Mouse (Mus musculus) intestine, embryonic 14.5 days (tissue): Measurements from ENCODE around the gene Tll2. TPM values are rescaled to one million over a fixed set of nuclear protein-coding genes. Genes with fewer than 3 reads are reported as not detected.

ENCODE experiments used
- ATAC-seq: fragments of 200-750 bp; cut with Nextera tagmentation; replicated peaks from 2 replicates; pipeline ENCODE4 v1.8.0; 2017; ENCODE audit warnings: low read depth, moderate number of reproducible peaks, moderate TSS enrichment, moderate library complexity; ENCODE audit not compliant: low FRiP score, low TSS enrichment
- DNase-seq: peaks from one replicate; pipeline ENCODE4 v3.0.0-alpha.2; 2018; ENCODE audit warnings: low spot score
- H3K27ac ChIP-seq: fragments of 300-500 bp; sonication (generic); 2 replicates; pipeline ENCODE4 v1.5.1; 2014; ENCODE audit warnings: low read depth, mild to moderate bottlenecking, control low read depth
- H3K27me3 ChIP-seq: fragments of 300-500 bp; sonication (generic); replicated peaks from 2 replicates; pipeline ENCODE4 v1.6.1; 2014; ENCODE audit warnings: low read length, control low read depth; ENCODE audit not compliant: control insufficient read depth, insufficient read depth
- H3K36me3 ChIP-seq: fragments of 300-500 bp; sonication (generic); 2 replicates; pipeline ENCODE4 v1.6.1; 2014; ENCODE audit warnings: low read length, control low read depth; ENCODE audit not compliant: control insufficient read depth, insufficient read depth
- H3K4me1 ChIP-seq: fragments of 300-500 bp; sonication (generic); replicated peaks from 2 replicates; pipeline ENCODE4 v1.6.1; 2014; ENCODE audit warnings: low read length, control low read depth, mixed read lengths; ENCODE audit not compliant: control insufficient read depth, insufficient read depth
- H3K4me2 ChIP-seq: fragments of 300-500 bp; sonication (generic); 2 replicates; pipeline ENCODE4 v1.6.1; 2014; ENCODE audit warnings: low read length
- H3K4me3 ChIP-seq: fragments of 300-500 bp; sonication (generic); 2 replicates; pipeline ENCODE4 v1.5.1; 2014; ENCODE audit warnings: low read depth, low read length, control low read depth, mixed read lengths
- H3K9ac ChIP-seq: fragments of 300-500 bp; sonication (generic); 2 replicates; pipeline ENCODE4 v1.6.1; 2014; ENCODE audit warnings: mild to moderate bottlenecking, low read length
- H3K9me3 ChIP-seq: fragments of 300-500 bp; sonication (generic); 2 replicates; pipeline ENCODE4 v1.6.1; 2016; ENCODE audit warnings: low read length, control low read depth; ENCODE audit not compliant: control insufficient read depth
- WGBS: fragments of 180-500 bp; shearing (Covaris S2); extraction: QIAGEN DNeasy Blood & Tissue Kit; methylation state at CpG from one replicate; pipeline ENCODE4 v1.1.7; 2014; 5-methylcytosine and 5-hydroxymethylcytosine counted together
- polyA plus RNA-seq: library from polyadenylated mRNA; unstranded; fragments of >200 nt; fragmentation: Nextera tagmentation; extraction: Ambion mirVana; gene quantifications from 2 replicates; pipeline ENCODE4 v1.2.1, GENCODE M21; 2014

Tll2 gene
- polyA plus RNA-seq, 1 experiment from 2014 or later = not detected

- Histone ChIP-seq H3K36me3 (no peaks in the 10 kb centered on the region), H3K4me3 (no peak overlapping the region), H3K9ac (no peak overlapping the region), H3K27me3 (no peaks in the 10 kb centered on the region), H3K4me1 (no peaks in the 10 kb centered on the region), H3K27ac (no peak overlapping the region), H3K9me3 (no peaks in the 10 kb centered on the region), H3K4me2 (no peak overlapping the region)
- WGBS = 50% methylated on average over 6 of the region's 6 CpGs
- DNase-seq = no peak
- ATAC-seq = no peak
Measured at GRCm38 (mm10) chr19:41112609-41113008, 94.0 kb downstream of the Tll2 start.

GRCm38 (mm10) chr19:41109991-41110390 is 96.6 kb downstream of the Tll2 start:
- no peak overlapping the region for H3K27ac ChIP-seq
- WGBS = 43% methylated on average over 5 of the region's 5 CpGs
- H3K4me2 ChIP-seq = no peak overlapping the region
- no peaks in the 10 kb centered on the region for H3K4me1 ChIP-seq
- H3K9me3 ChIP-seq = no peaks in the 10 kb centered on the region
- H3K4me3 ChIP-seq = no peak overlapping the region
- no peak overlapping the region for H3K9ac ChIP-seq
- DNase-seq = no peak
- H3K36me3 ChIP-seq = no peaks in the 10 kb centered on the region
- H3K27me3 ChIP-seq = no peaks in the 10 kb centered on the region
- ATAC-seq = no peak; the same call in 1 of the 2 replicates

GRCm38 (mm10) chr19:41109496-41109895 is 97.1 kb downstream of the Tll2 start:
- DNase-seq (no peak), ATAC-seq (no peak)
- no peaks in the 10 kb centered on the region for H3K4me1 ChIP-seq
- H3K27me3 ChIP-seq = no peaks in the 10 kb centered on the region
- WGBS = 79% methylated on average over 8 of the region's 8 CpGs
- H3K4me2 ChIP-seq = no peak overlapping the region
- no peaks in the 10 kb centered on the region for H3K36me3 ChIP-seq
- H3K4me3 ChIP-seq = no peak overlapping the region
- no peak overlapping the region for H3K9ac ChIP-seq
- no peaks in the 10 kb centered on the region for H3K9me3 ChIP-seq
- no peak overlapping the region for H3K27ac ChIP-seq

- no peak for DNase-seq
- H3K4me3 ChIP-seq = no peak overlapping the region
- H3K27me3 ChIP-seq = no peaks in the 10 kb centered on the region
- no peak for ATAC-seq
- no peak overlapping the region for H3K4me2 ChIP-seq
- no peaks in the 10 kb centered on the region for H3K36me3 ChIP-seq
- WGBS = 87% methylated on average over 7 of the region's 7 CpGs
- H3K9me3 ChIP-seq = no peaks in the 10 kb centered on the region
- H3K4me1 ChIP-seq = no peaks in the 10 kb centered on the region
- H3K9ac ChIP-seq = no peak overlapping the region
- H3K27ac ChIP-seq = no peak overlapping the region
Measured at GRCm38 (mm10) chr19:41108666-41109065, 98.0 kb downstream of the Tll2 start.

- Histone ChIP-seq H3K9me3 (no peaks in the 10 kb centered on the region), H3K27ac (no peak overlapping the region), H3K4me2 (no peak overlapping the region), H3K9ac (no peak overlapping the region), H3K27me3 (no peaks in the 10 kb centered on the region), H3K36me3 (no peaks in the 10 kb centered on the region), H3K4me1 (no peaks in the 10 kb centered on the region), H3K4me3 (no peak overlapping the region)
- no peak for ATAC-seq
- no peak for DNase-seq
- 49% methylated on average over 8 of the region's 8 CpGs for WGBS
Measured at GRCm38 (mm10) chr19:41107530-41107929, 99.1 kb downstream of the Tll2 start.

GRCm38 (mm10) chr19:41104922-41105321 is 101.7 kb downstream of the Tll2 start:
- DNase-seq (no peak), ATAC-seq (no peak)
- Histone ChIP-seq H3K4me3 (no peak overlapping the region), H3K4me1 (no peaks in the 10 kb centered on the region), H3K9me3 (no peaks in the 10 kb centered on the region), H3K9ac (no peak overlapping the region), H3K36me3 (no peaks in the 10 kb centered on the region), H3K4me2 (no peak overlapping the region), H3K27me3 (no peaks in the 10 kb centered on the region), H3K27ac (no peak overlapping the region)
- WGBS = 48% methylated on average over 8 of the region's 8 CpGs

GRCm38 (mm10) chr19:41101390-41101789 is 105.2 kb downstream of the Tll2 start:
- Histone ChIP-seq H3K4me3 (no peak overlapping the region), H3K27me3 (no peaks in the 10 kb centered on the region), H3K4me1 (no peaks in the 10 kb centered on the region), H3K9ac (no peak overlapping the region), H3K4me2 (no peak overlapping the region), H3K36me3 (no peaks in the 10 kb centered on the region), H3K9me3 (no peaks in the 10 kb centered on the region), H3K27ac (no peak overlapping the region)
- no peak for DNase-seq
- no peak for ATAC-seq
- WGBS = 88% methylated on average over 8 of the region's 8 CpGs

- no peaks in the 10 kb centered on the region for H3K4me1 ChIP-seq
- no peaks in the 10 kb centered on the region for H3K9me3 ChIP-seq
- H3K36me3 ChIP-seq = no peaks in the 10 kb centered on the region
- no peak overlapping the region for H3K27ac ChIP-seq
- 93% methylated on average over 7 of the region's 7 CpGs for WGBS
- H3K4me2 ChIP-seq = no peak overlapping the region
- DNase-seq (no peak), ATAC-seq (no peak)
- H3K4me3 ChIP-seq = no peak overlapping the region
- no peak overlapping the region for H3K9ac ChIP-seq
- H3K27me3 ChIP-seq = no peaks in the 10 kb centered on the region
Measured at GRCm38 (mm10) chr19:41100863-41101262, 105.8 kb downstream of the Tll2 start.

GRCm38 (mm10) chr19:41097038-41097437 is 109.6 kb downstream of the Tll2 start:
- Histone ChIP-seq H3K4me2 (no peak overlapping the region), H3K27ac (no peak overlapping the region), H3K9ac (no peak overlapping the region), H3K4me1 (no peaks in the 10 kb centered on the region), H3K27me3 (no peaks in the 10 kb centered on the region), H3K4me3 (no peak overlapping the region), H3K36me3 (no peaks in the 10 kb centered on the region), H3K9me3 (no peaks in the 10 kb centered on the region)
- ATAC-seq (no peak), DNase-seq (no peak)
- 65% methylated on average over 4 of the region's 4 CpGs for WGBS
